In the genomic region with DNA sequence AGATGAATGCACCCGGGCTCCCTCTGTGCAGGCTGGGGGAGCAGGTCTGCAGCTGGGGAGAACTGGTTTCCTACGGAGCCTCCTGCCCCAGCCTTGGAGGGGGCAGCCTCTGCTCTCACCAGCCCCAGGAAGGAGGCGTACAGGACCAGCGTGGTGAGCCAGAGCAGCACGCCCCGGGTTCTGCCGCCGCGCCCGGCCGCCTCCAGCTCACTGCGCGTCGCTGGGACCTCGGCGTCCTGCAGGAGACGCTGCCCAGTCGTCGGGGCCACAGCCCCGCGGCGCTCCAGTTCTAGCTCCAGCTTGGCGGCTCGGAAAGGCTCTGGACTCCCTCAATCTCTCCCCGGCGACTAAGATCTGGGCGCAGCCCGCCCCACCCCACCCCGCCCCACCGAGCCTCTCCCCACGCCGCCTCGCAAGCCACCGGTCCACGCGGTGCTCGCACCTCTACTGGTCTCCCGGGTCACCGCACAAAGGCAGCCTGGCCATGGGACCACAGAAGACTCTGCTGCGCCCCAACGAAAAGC, we compare ENCODE assay signal across 9 mouse cellular contexts. TPM values are rescaled to one million over a fixed set of nuclear protein-coding genes. Genes with fewer than 3 reads are reported as not detected.
A peak's percentile ranks its signal among the peaks of the same experiment; 100 is the strongest.
DNase-seq lines count a peak whose midpoint lies in the region; ATAC-seq and TF ChIP-seq lines count a peak whose summit lies in the region.
"Had no signal": no experiment of that assay in that cellular context is flagged by ENCODE, and none has a peak within 500 bp of the region (broad histone marks: within the 10 kb centered on the region; RNA-seq: fewer than 3 reads in every experiment).

Gene Mfsd4b2, minus strand, starts transcription at position 308 of the 524 bp plus-strand sequence.

- H3K36me3 ChIP-seq in heart, embryonic 13.5 days, result no peaks in the 10 kb centered on the region
- no peaks in the 10 kb centered on the region for H3K36me3 ChIP-seq in midbrain, postnatal 0 days (ENCODE audit: insufficient read depth, low read length)

- ATAC-seq in heart, embryonic 13.5 days (ENCODE audit: extremely low read depth, insufficient number of reproducible peaks, low FRiP score, low TSS enrichment), result no peak
- peak; percentile 52; the same call in 1 of the 2 replicates for ATAC-seq in midbrain, postnatal 0 days (ENCODE audit: low FRiP score)

- H3K9ac ChIP-seq in heart, embryonic 13.5 days, result peak within 1 kb of the TSS; percentile 69
- peak within 1 kb of the TSS; percentile 45; the same call in 1 of the 2 replicates for H3K9ac ChIP-seq in midbrain, postnatal 0 days (replicated peaks; ENCODE audit: low read length, poor library complexity, severe bottlenecking)

- H3K4me2 ChIP-seq in heart, embryonic 13.5 days, result peak within 1 kb of the TSS; percentile 81
- H3K4me2 ChIP-seq in midbrain, postnatal 0 days (ENCODE audit: low read depth, low read length, poor library complexity, severe bottlenecking), result peak within 1 kb of the TSS; percentile 91

- H3K27ac ChIP-seq in heart, embryonic 13.5 days (replicated peaks), result no peak within 1 kb of the TSS
- H3K27ac ChIP-seq in gastrocnemius, adult 2 months, result no peak within 1 kb of the TSS
- H3K27ac ChIP-seq in midbrain, postnatal 0 days (ENCODE audit: low read depth, low read length), result no peak within 1 kb of the TSS
- H3K27ac ChIP-seq: macrophage had no signal

- peaks cover 24% of the 10 kb centered on the region for H3K27me3 ChIP-seq in heart, embryonic 13.5 days (replicated peaks)
- H3K27me3 ChIP-seq in midbrain, postnatal 0 days (ENCODE audit: insufficient read depth, low read length), result peaks cover 9% of the 10 kb centered on the region; the same call in 1 of the 2 replicates

- peak within 1 kb of the TSS; percentile 52 for H3K4me3 ChIP-seq in heart, embryonic 13.5 days
- peak within 1 kb of the TSS; percentile 64 for H3K4me3 ChIP-seq in gastrocnemius, adult 2 months
- peak within 1 kb of the TSS; percentile 41 for H3K4me3 ChIP-seq in midbrain, postnatal 0 days (ENCODE audit: low read depth, low read length)

- no peaks in the 10 kb centered on the region for H3K9me3 ChIP-seq in heart, embryonic 13.5 days
- no peaks in the 10 kb centered on the region for H3K9me3 ChIP-seq in midbrain, postnatal 0 days (ENCODE audit: low read length)

- under 1% methylated on average over 40 of the region's 41 CpGs for WGBS in heart, embryonic 13.5 days
- WGBS in midbrain, postnatal 0 days, result 1% methylated on average over 41 of the region's 41 CpGs

- peaks cover 11% of the 10 kb centered on the region for H3K4me1 ChIP-seq in heart, embryonic 13.5 days
- H3K4me1 ChIP-seq in midbrain, postnatal 0 days (ENCODE audit: insufficient read depth, low read length), result no peaks in the 10 kb centered on the region

- intact Hi-C loops in heart, postnatal 36 days (cut with DNase I), result no loop called here
- intact Hi-C loops in gastrocnemius, adult 2 months (cut with DNase I), result no loop called here
- intact Hi-C loops in left cerebral cortex, postnatal 14 days (cut with DNase I), result no loop called here

- TF ChIP-seq CTCF in gastrocnemius, adult 2 months (IDR thresholded peaks at IDR 0.05), result peak; percentile 39
- TF ChIP-seq CTCF in midbrain, postnatal 0 days (IDR thresholded peaks at IDR 0.05), result no peak; the same call in 1 of the 2 replicates

- DNase-seq in heart, postnatal 36 days, result no peak
- DNase-seq in adrenal gland, postnatal 25 days, result peak; percentile 40
- peak; percentile 57 for DNase-seq in gastrocnemius, adult 2 months
- peak; percentile 21 to 52 for DNase-seq in kidney, postnatal 36 days
- DNase-seq in midbrain, postnatal 0 days (ENCODE audit: low spot score), result no peak
- DNase-seq in left cerebral cortex, postnatal 14 days (ENCODE audit: low spot score in 2 of 2), result no peak
- DNase-seq in adipocyte (ENCODE audit: low spot score), result no peak

RNA-seq across cellular contexts. Expression of gene Mfsd4b2, which starts in this region (rescaled TPM):
- polyA plus RNA-seq in heart, embryonic 13.5 days (2015; fragmentation: Nextera tagmentation; extraction: Ambion mirVana), result not detected in 2 replicates
- under 1 TPM in 1 of 2 experiments, not detected in 1; 0.11 TPM for total RNA-seq in heart, postnatal 36 days (2021)
- 0.43 TPM in 2 replicates for total RNA-seq in adrenal gland, postnatal 25 days (2021)
- total RNA-seq in gastrocnemius, adult 2 months (2021), result under 1 TPM; 0.10 to 0.22 TPM
- not detected in 2 replicates for total RNA-seq in midbrain, postnatal 0 days (2014; rRNA removed)
- polyA plus RNA-seq in midbrain, postnatal 0 days (2015; fragmentation: Nextera tagmentation; extraction: Ambion mirVana), result 0.07 TPM in 1 of 2 replicates, not detected in the other
- total RNA-seq in left cerebral cortex, postnatal 14 days (2021), result under 1 TPM; 0.19 to 0.33 TPM
- polyA plus RNA-seq: macrophage had no signal

Comparison
In these comparisons a context has a peak if more than half of its experiments do, and no peak if none do; other contexts are left out.
1. Peak in DNase-seq in adrenal gland, postnatal 25 days; RNA of the gene not detected or under 1 TPM.
2. Peak in DNase-seq and H3K4me3 ChIP-seq in gastrocnemius, adult 2 months; RNA of the gene not detected or under 1 TPM.
3. Peak in ATAC-seq, H3K4me3 ChIP-seq, H3K9ac ChIP-seq and H3K4me2 ChIP-seq in midbrain, postnatal 0 days; RNA of the gene not detected or under 1 TPM.
4. DNase-seq: peak in kidney, postnatal 36 days (2 of 2); none in heart, postnatal 36 days (0 of 2), midbrain, postnatal 0 days (single experiment), left cerebral cortex, postnatal 14 days (0 of 2) and adipocyte (single experiment).
5. Peak in every context shown above with its lines, with median percentiles within 50 percentile points of each other: H3K4me3 ChIP-seq.